Mouse (Mus musculus) spleen, adult 18-20 months (tissue): ENCODE measurements around the gene Mtcl1.

Source experiments
- DNase-seq, 2 experiments: peaks; one replicate each; pipeline ENCODE4 v3.0.0; 2022; ENCODE audit warnings: mixed read lengths in 2 of 2

The Mtcl1 gene

DNA sequence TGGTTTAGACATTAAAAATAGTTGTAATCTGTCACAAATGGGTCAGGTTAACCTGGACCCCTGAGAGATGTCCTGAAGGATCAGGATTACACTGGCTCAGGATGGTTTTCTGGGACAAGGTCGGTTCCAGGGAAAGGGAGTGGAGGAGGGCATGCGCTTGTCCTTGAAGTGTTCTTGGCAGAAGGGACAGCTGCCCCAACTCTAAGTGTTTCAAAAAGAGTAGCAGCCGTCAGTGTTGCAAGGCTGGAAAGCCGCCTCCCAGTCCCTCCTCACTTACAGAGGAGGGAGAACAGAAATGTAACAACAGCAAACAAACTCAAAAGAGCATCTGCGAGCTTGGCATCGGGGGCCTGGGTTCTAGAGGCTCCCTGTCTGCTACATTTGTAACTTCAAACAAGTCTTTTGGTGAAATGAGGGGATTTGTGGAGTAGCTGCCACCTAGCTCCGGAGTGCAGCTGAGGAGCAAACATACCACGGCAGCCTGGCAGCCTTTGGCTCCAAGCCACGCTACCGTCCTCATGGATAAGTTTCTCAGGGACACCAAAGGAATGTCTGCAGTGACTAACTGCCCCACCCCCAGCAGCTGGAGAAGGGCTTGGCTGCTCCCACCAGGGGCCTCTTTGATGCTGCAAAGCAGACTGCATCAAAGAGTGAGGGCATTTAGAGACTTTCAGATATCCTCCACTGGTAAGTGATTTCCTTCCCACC is 44.5 kb downstream of the Mtcl1 start:
- DNase-seq: no peak

DNA sequence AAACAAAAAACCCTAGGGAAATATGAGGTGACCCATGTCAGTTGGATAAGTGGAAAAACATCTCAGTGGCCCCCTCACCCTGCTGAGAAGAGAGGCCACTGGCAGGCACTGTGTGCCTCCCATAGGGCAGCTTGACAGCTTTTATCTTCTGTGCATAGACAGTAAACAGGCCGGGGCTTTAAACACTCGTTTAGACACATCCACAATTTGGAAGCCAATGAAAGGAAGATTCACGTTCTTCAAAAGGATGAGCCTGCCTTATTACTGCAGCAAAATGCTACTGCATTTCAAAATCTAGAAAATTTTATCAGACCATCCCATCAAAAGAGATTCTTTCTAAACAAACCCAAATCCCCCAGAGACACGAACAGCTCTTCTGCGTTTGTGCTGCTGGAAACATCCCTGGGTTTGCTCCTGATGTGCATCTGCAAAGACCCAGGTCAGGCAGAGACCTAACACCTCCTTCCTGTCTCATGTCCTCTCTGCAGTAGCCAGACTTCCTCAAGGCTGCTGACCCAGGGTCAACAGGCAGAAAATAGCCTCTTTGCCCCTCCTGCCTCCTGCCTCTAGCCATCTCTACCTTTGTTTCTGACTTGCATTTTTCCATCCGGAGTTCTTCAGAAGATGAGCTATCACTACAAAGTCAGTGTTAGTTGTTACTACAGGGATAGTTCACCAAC is 46.6 kb downstream of the Mtcl1 start:
- no peak for DNase-seq

DNA sequence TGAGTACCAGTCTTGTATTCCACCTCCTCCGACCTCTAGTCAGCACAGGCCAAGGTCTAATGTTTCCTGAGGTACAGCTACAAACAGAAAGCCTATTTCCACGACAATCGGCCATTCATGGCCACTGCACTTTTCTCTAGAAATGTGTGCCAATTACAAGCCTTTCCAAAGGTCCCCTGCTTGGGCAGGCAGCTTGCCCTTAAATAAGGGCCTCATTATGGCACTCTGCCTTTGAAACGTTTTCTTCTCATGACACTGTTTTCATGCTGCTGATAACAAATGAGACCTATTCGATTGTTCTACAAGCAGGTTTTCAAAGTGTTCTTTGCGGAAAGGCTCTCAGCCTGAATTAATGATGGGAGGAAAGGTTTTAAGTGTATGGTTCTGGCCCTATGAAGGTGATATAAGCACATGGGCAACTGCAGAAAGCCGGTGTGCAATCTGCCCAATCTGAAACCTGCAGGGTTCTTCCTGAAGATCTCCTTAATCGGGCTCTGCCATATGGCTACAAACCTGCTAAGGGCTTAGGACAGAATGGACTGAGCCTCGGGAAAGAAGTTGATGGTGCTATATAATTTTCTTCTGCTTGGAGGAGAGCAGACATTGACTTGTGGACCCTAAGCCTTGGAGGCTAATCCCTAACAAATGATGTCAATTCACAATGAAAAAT is 47.8 kb downstream of the Mtcl1 start:
- DNase-seq: no peak

DNA sequence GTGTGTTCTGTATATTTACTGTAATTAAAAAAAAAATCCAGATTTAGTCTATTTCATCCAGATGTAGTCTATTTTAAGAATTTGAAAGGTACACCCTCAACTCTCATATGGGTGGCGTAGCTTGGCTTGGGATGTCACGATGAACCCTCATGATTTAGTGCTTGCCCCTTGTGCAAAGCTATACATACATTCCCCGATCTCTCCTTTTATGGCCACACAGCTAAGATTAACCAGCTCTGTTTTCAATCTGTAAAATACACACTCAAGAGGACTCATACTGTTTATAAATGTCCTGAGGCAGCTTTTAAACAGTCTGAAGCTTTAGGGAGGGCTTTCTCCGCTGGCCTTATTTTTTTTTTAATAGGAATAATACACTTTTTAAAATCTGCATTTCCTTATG is 49.8 kb downstream of the Mtcl1 start:
- DNase-seq: no peak

DNA sequence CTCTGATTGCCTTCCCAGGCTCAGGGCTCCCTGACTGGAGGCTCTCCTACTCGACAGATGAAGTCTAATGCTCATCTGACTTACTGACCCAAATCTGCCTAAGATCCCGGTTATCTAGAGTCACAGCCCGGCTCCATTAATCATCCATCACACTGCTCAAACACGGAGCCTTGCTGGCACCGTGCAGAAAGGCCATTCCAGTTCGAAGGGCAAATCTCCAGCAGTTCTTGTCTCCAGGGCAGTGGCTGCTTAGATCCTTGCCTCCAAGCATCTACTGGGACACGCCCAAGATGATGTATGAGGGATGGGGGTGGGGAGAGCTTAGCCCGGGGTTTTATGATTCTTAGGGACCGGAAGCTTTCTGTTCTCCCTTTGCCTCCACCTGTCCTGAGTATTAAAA is 55.0 kb downstream of the Mtcl1 start:
- DNase-seq: no peak

DNA sequence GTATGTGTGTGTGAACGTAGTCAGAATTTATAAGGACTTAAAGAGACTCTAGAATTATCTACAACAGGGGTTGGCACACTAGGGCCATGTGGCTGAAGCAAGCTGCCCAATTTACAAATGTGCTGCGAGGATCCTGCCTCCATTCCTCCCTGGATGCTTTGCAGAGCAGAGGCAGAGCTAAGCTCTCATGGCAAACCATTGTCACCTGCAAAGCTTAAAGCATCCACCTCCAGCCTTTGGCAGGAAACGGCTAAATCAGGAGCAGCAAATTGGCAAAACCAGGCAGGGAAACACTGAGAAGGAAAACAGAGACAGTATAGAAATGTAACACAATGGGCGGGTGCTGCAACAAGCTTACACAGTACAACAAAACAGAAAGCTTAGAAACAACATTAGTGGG is 61.2 kb downstream of the Mtcl1 start:
- DNase-seq: no peak

DNA sequence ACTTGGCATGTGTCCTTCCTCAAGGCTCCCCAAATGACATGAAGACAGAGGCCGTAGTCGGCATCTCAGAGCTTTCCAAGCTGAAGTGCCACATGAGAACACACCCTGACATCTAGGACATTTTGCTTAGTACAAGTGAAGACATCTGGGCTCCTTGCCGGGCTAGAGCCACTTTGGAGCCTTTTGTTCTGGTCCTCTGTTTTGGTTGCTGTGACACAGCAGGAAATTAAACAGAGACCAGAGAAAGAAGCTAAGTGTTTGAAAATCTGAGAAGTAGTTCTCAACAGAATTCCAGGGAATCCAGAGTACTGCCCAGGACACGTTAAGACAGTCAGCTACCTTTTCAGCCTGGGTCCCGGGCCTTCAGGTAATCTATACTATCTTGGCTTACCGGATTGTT is 68.2 kb downstream of the Mtcl1 start:
- no peak for DNase-seq

DNA sequence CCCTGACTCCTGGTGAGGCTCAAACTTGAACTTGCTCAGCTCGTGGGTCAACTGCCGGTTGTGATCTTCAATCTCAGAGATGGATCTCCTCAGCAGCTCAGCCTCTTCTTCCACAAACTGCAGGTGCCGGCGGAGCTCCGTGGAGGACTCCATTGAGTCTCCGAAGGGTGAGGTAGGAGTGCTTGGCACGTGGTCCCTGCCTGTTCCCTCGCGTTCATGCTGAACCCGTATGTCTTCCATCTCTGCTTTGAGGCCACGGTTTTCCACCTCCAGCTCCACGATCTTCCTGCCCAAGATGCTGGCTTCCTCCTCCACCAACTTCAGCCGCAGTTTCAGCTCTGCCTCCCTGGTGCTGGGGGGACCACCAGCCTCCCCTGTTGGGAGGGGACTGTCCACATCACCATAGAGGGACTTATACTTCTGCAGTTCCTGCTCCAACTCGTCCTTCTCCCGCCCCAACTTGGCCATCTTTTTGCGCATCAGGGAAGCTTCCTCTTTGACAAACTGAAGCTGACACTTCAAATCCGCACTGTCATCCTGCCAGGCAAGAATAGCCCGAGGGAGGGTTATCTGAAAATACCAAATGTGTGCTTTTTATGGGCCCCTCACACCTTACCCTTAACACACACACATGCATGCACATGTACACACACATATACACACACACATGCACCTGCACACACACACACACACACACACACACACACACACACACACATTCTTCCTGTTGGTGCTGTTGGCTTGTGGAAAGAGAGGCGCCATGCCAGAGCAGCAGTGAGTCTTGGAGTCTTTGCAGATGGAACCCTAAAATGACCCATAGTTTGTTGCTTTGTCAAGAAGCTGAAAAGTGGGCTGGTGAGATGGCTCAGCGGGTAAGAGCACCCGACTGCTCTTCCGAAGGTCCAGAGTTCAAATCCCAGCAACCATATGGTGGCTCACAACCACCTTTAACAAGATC is 69.4 kb downstream of the Mtcl1 start:
- no peak for DNase-seq

DNA sequence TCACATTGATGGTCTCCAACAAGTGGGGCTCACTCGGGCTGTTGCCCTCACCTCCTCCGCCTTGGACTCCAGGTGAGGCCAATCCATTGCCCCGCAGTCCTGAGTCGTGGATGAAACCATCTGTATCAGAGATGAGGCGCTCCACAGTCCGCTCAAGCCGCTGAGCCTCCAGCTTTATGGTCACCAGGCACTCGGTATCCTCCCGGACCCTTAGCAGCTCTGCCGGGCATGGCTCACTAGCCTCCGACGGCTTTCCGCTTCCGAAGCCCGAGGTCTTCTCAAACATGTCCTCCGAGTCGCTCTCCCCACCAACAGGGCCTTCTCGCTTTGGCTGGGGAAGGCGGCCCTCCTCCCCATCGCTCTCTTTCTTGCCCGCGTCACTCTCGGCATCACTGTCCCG is 70.2 kb downstream of the Mtcl1 start:
- no peak for DNase-seq

DNA sequence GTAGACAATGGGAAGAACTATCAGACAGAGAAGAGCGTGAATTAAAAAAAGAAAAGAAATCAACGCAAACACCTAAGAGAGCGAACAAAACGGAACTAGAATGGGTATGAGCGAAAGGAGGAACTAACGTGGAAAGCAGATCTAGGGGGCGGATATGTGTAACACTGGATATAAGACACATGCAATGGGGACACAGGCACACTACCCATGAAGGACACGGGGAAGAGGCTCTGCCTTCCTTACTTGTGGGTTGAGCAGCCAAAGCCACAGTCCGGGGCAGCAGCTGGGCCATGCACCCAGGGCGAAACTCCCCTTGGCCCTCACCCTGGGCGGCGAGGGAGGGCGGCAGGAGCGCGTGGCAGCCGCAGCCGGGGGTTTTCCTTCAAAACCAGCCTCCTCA is 71.4 kb downstream of the Mtcl1 start:
- no peak for DNase-seq

DNA sequence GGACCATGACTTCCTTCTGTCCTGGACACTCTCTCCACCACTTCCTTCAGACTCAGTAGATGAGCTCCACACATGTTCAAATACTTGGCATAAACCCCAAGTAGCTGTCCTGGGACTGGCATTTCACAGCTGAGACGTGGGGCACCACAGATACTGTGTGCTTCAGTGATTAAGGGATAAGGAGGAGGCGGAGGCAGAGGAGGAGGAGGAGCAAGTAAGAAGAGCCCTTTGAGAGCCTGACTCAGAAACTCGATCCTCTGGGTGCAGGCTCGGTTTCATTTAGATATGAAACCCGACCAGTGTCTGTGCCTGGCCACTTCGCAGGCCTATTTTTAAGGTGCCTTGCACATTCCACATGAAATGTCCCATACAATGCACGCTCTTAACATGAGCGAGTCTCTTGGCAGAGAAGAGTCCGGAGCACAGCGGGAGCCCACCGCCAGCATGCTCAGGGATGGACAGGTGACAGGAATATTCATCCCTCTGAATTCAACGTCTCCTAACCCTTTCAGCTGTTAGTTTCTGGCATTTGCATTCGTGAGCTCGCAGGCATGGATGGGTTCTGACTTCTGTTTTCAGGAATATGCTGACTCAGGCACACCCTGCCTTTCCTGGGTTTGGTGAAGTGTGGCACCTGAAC is 74.8 kb downstream of the Mtcl1 start:
- no peak for DNase-seq

DNA sequence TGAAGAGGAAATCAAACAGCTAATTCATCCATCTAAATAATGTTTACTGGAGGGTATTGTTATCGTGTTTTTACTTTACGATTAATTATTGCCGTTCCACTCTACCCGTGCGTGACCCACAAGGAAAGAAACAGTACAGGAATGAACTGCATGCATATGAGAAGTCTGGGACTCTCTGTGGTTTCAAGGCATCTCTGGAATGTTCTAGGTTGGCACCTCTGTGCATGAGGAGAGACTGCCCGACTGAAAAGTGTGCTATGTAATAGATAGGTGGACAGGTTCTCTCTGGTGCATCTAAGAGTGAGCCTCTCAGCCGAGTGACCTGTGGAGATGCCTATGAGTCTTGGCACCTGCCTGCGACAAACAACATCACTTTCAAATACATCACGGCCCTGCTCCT is 78.7 kb downstream of the Mtcl1 start:
- no peak for DNase-seq

DNA sequence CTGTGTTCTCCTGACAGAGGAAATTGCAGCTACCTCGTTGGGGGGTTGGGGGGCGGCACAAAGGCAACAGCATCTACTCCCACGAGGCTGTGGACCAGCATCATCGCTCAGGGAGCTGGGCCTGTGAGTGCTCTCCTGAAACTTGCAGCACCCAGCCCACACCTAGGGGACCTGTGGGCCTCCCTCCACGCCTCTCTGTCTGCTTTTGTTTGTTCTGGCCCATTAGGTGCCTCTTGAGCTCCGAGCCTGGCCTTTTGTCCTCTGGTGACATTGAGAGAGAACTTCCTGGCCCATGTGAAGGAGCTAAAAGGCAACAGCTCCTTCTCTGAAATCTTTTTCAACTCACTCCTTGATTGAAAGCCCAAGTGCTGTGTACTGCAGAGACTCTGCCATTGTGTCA is 79.8 kb downstream of the Mtcl1 start:
- DNase-seq: no peak

DNA sequence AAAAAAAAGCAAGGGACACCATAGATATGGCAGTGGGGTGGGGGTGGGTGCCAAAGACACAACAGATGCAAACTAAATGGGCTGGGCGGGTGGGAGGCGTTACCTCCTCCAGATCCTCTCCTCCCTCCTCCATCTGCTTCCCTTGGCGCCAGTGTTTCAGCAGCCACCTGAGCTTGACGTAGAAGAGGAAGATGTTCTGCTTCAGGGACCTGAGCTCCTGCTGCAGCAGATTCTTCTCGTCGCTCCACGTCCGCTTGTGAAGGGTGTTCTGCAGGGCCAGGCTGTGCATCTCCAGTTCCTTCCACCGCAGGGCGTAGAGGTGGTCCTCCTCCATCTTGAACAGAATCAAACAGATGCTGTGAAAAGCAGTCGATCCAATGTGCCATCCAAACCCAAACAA is 81.4 kb downstream of the Mtcl1 start:
- no peak for DNase-seq

DNA sequence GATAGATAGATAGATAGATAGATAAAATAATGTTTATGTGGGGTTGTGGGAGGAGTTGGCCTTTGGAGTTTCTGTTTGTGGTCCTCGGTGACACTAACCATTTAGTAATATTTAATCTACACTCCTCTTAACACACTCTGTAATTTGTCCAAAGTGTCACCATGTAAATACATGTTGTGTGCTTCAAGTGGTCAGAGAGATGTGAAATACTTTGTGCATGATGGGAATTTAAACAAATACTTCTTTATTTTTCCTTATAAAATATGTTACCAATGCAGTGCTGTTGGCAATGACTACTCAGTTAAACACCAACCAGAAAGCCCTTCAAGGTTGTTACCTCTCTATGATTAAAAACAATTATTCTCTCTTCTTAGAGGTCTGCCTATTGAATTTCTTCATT is 83.9 kb downstream of the Mtcl1 start:
- no peak for DNase-seq

DNA sequence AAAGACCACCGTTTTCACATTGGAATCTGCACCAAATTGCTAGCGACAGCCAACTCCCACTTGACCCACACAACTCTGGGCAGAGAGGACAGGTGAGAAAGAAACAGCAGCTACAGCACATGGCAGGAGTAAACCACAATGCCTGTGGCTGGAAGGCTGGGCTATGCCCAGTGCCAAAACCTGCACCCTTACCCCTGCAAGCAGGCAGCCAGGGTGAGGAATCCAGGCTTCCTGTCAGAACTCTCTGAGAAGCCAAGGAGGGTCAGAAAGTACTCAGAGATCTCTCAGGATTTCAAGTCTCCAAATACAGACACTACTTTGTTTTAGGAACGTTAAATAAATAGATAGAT is 84.3 kb downstream of the Mtcl1 start:
- no peak for DNase-seq

DNA sequence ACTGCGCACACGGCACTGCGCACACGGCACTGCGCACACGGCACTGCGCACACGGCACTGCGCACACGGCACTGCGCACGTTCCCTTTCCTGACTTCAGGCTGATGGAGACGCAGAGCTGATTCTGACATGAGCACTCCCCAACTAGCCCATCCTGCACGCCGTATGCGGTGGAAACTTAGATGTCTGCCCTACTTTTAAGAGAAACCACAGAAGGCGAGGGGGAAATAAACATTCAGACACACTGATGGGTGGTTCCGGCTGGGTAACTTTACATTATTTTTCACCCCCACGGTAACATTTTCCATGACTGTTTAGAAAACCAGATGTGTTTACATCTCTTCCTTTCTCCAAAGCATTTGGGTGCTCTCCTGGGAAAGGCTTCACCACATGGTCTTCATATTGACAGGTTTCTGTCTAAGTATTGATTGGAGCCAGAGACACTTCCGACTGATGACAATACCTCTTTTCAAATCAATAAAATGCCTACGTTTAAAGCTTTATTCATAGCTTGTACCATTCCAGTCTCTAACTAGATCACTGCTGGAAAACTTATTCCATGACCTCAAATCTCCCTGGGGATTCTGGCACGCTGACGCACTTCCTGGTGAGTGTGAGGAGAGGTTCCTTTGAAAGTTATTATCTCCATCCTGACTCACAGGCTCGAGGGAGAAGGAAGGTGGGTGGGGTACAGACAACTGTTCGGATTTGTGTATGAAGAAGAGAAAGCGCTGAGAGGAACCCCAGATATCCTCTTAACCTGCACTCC is 84.8 kb downstream of the Mtcl1 start:
- DNase-seq: no peak

DNA sequence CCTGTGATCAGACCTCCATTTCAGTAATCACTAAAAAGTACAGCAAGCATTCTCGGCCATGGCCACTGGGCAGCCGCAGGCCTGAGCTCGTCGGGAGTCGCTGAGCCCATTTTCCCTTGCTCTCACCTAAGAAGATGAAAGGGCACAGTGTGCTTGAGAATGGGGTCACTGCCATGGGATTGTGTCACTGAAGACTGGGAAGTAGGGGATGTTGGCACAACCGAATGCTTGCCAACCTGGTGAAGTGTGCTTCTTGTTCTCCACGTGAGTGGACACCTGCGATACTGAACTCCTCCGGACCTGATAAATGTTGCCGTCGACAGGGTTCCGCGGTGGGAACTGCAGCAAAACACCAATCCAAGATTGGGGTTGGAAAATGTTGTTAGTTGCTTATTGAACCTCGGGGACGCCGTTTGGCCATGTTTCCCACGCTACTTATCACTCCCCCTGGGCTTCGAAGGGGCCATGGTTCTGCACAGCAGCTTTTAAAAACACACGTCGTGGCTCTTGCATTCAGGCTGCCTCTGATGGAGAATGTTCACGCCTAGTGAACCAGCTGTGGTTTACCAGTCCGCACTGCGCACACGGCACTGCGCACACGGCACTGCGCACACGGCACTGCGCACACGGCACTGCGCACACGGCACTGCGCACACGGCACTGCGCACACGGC is 85.6 kb downstream of the Mtcl1 start:
- DNase-seq: no peak

DNA sequence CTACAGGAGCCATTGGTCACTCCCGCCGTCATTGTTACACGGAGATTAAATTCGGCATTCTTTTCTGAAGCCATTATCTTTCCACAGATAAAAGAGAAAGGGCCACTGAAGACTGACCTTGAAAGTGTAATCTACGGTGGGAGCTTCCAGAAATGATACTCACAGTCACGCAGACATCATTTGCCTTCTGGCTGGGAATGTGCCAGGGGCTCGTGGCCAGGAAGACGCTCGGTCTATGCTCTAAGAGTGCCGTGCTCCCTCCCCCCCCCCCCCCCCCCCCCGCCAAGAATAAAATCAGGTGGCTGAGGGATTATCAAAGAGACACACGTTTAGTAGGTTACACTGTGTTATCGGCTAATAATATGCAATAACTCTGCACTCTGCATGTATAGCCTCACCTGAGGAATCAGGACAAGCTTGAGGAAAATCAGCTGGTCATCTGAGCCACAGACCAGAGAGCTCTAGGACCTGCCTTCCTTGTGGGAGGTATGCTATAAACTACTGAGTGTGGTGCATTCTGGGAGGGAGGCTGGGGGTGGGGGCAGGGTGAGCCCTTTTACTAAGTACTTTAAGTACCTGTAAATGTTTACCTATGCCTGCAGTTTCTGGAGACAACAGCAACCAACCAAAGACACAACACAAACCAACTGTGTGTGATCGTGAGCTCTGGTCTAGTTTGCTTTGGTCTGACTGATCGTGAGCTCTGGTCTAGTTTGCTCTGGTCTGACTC is 87.1 kb downstream of the Mtcl1 start:
- no peak for DNase-seq
